Mouse (Mus musculus) embryonic facial prominence, embryonic 11.5 days (tissue): ENCODE results near the gene Sbno1. TPM values are rescaled to one million over a fixed set of nuclear protein-coding genes. Genes with fewer than 3 reads are reported as not detected.
A peak's percentile ranks its signal among the peaks of the same experiment; 100 is the strongest.

Experiments used
- ATAC-seq: fragments of 200-750 bp; cut with Nextera tagmentation; replicated peaks from 2 replicates; pipeline ENCODE4 v1.8.0; 2017; ENCODE audit warnings: low read depth; ENCODE audit not compliant: insufficient number of reproducible peaks, low FRiP score, low TSS enrichment
- DNase-seq: peaks from one replicate; pipeline ENCODE4 v3.0.0-alpha.2; 2015; ENCODE audit warnings: low spot score
- H3K27ac ChIP-seq: fragments of 300-500 bp; sonication (generic); replicated peaks from 2 replicates; pipeline ENCODE4 v1.5.1; 2014; ENCODE audit warnings: mild to moderate bottlenecking, low read depth, low read length, control low read depth
- H3K27me3 ChIP-seq: fragments of 300-500 bp; sonication (generic); 2 replicates; pipeline ENCODE4 v1.6.1; 2014; ENCODE audit warnings: mild to moderate bottlenecking, low read length, moderate library complexity, mixed read lengths; ENCODE audit not compliant: control insufficient read depth, insufficient read depth
- H3K36me3 ChIP-seq: fragments of 300-500 bp; sonication (generic); replicated peaks from 2 replicates; pipeline ENCODE4 v1.6.1; 2014; ENCODE audit warnings: low read depth, mild to moderate bottlenecking, low read length, moderate library complexity, mixed read lengths; ENCODE audit not compliant: control insufficient read depth, insufficient read depth
- H3K4me1 ChIP-seq: fragments of 300-500 bp; sonication (generic); 2 replicates; pipeline ENCODE4 v1.6.1; 2014; ENCODE audit warnings: low read length, mixed read lengths; ENCODE audit not compliant: control insufficient read depth, insufficient read depth
- H3K4me2 ChIP-seq: fragments of 300-500 bp; sonication (generic); 2 replicates; pipeline ENCODE4 v1.6.1; 2014; ENCODE audit warnings: low read depth, mild to moderate bottlenecking, control low read depth, low read length, moderate library complexity
- H3K4me3 ChIP-seq: fragments of 300-500 bp; sonication (generic); 2 replicates; pipeline ENCODE4 v1.5.1; 2014; ENCODE audit warnings: low read depth, low read length, control low read depth
- H3K9ac ChIP-seq: fragments of 300-500 bp; sonication (generic); replicated peaks from 2 replicates; pipeline ENCODE4 v1.6.1; 2014; ENCODE audit warnings: mild to moderate bottlenecking, control low read depth, low read length
- H3K9me3 ChIP-seq: fragments of 300-500 bp; sonication (generic); replicated peaks from 2 replicates; pipeline ENCODE4 v1.6.1; 2016; ENCODE audit warnings: mild to moderate bottlenecking, low read length, inconsistent platforms, mixed read lengths; ENCODE audit not compliant: control insufficient read depth
- WGBS: fragments of 180-500 bp; shearing (Covaris S2); extraction: QIAGEN DNeasy Blood & Tissue Kit; methylation state at CpG from one replicate; pipeline ENCODE4 v1.1.7; 2014; 5-methylcytosine and 5-hydroxymethylcytosine counted together
- polyA plus RNA-seq: library from polyadenylated mRNA; unstranded; fragments of >200 nt; fragmentation: Nextera tagmentation; extraction: Ambion mirVana; gene quantifications from 2 replicates; pipeline ENCODE4 v1.2.1, GENCODE M21; 2014

The Sbno1 gene
- polyA plus RNA-seq, 1 experiment from 2014 or later, result 74.5 TPM

DNA sequence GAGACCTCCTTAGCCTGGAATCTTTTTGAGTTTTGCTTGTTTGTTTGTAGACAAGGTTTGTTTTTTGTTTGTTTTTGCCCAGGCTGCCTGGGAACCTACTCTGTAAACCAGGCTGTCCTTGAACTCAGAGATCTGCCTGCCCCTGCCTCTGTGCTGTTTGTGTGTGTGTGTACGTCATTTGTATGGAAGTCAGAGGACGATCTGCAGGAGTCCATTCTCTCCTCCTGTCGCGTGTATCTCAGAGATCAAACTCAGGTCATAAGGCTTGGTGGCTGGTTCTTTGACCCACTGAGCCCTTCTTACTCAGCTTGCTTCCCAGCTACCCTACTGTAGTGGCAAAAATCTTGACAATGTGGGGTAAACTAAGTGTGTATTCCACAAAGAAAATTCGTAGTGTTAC is 12.9 kb upstream of the Sbno1 start:
- no peaks in the 10 kb centered on the region for H3K36me3 ChIP-seq
- no peaks in the 10 kb centered on the region for H3K27me3 ChIP-seq
- DNase-seq (no peak), ATAC-seq (no peak)
- 70% methylated on average over 5 of the region's 5 CpGs for WGBS
- H3K9ac ChIP-seq, result no peak overlapping the region
- no peak overlapping the region for H3K4me3 ChIP-seq
- peak overlapping the region; percentile 33 for H3K4me2 ChIP-seq
- H3K4me1 ChIP-seq, result no peaks in the 10 kb centered on the region
- H3K27ac ChIP-seq, result no peak overlapping the region
- H3K9me3 ChIP-seq, result no peaks in the 10 kb centered on the region

GRCm38 (mm10) chr5:124438229-124438628 is 12.4 kb upstream of the Sbno1 start:
- Histone ChIP-seq H3K4me2 (no peak overlapping the region), H3K9me3 (no peaks in the 10 kb centered on the region), H3K27me3 (no peaks in the 10 kb centered on the region), H3K4me3 (no peak overlapping the region), H3K4me1 (no peaks in the 10 kb centered on the region), H3K9ac (no peak overlapping the region), H3K36me3 (no peaks in the 10 kb centered on the region), H3K27ac (no peak overlapping the region)
- DNase-seq (no peak), ATAC-seq (no peak)
- WGBS, result 93% methylated on average over 5 of the region's 5 CpGs

DNA sequence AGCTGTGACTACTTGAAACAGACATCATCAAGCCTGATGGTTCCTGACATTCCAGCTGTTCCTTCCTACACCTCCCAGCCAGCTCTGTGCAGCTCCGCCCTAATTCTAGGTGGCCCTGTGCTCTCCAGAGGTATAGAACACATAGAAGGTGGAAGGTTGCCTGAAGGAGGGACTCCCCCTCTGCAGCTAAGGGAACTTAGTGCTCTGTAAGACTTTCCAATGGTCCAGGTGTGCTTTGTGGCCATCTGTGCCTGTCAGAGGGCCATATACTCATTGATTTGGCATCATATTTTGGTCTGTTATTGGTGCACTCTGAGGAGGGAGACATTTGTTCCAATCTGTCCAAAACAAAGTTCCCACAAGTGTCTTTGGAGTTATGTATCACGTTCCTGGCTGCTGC is 7.2 kb upstream of the Sbno1 start:
- no peaks in the 10 kb centered on the region for H3K36me3 ChIP-seq
- no peaks in the 10 kb centered on the region for H3K27me3 ChIP-seq
- no peaks in the 10 kb centered on the region for H3K4me1 ChIP-seq
- DNase-seq (no peak), ATAC-seq (no peak)
- no peaks in the 10 kb centered on the region for H3K9me3 ChIP-seq
- WGBS, result 57% methylated on average over 2 of the region's 2 CpGs
- no peak overlapping the region for H3K4me3 ChIP-seq
- H3K9ac ChIP-seq, result 0 out of 2 replicates have a peak overlapping the region, but pooled peaks have one; percentile 9
- no peak overlapping the region for H3K27ac ChIP-seq
- H3K4me2 ChIP-seq, result no peak overlapping the region

GRCm38 (mm10) chr5:124432398-124433012 is 6.7 kb upstream of the Sbno1 start:
- no peaks in the 10 kb centered on the region for H3K36me3 ChIP-seq
- ATAC-seq, result no peak
- no peak overlapping the region for H3K9ac ChIP-seq
- H3K4me2 ChIP-seq, result no peak overlapping the region
- peak; percentile 73 for DNase-seq
- no peaks in the 10 kb centered on the region for H3K9me3 ChIP-seq
- H3K27ac ChIP-seq, result no peak overlapping the region
- H3K27me3 ChIP-seq, result no peaks in the 10 kb centered on the region
- no peak overlapping the region for H3K4me3 ChIP-seq
- H3K4me1 ChIP-seq, result no peaks in the 10 kb centered on the region

GRCm38 (mm10) chr5:124426475-124427071 is 772 bp upstream of the Sbno1 start:
- H3K27me3 ChIP-seq, result no peaks in the 10 kb centered on the region
- ATAC-seq (0 out of 2 replicates have a peak, but pooled peaks have one; percentile 15), DNase-seq (no peak)
- no peak overlapping the region for H3K9ac ChIP-seq
- H3K4me1 ChIP-seq, result no peaks in the 10 kb centered on the region
- 93% methylated on average over 10 of the region's 10 CpGs for WGBS
- no peaks in the 10 kb centered on the region for H3K9me3 ChIP-seq
- H3K36me3 ChIP-seq, result no peaks in the 10 kb centered on the region
- no peak overlapping the region; the same call in 1 of the 2 replicates for H3K27ac ChIP-seq
- no peak overlapping the region; the same call in 1 of the 2 replicates for H3K4me2 ChIP-seq
- H3K4me3 ChIP-seq, result peak overlapping the region; percentile 98

DNA sequence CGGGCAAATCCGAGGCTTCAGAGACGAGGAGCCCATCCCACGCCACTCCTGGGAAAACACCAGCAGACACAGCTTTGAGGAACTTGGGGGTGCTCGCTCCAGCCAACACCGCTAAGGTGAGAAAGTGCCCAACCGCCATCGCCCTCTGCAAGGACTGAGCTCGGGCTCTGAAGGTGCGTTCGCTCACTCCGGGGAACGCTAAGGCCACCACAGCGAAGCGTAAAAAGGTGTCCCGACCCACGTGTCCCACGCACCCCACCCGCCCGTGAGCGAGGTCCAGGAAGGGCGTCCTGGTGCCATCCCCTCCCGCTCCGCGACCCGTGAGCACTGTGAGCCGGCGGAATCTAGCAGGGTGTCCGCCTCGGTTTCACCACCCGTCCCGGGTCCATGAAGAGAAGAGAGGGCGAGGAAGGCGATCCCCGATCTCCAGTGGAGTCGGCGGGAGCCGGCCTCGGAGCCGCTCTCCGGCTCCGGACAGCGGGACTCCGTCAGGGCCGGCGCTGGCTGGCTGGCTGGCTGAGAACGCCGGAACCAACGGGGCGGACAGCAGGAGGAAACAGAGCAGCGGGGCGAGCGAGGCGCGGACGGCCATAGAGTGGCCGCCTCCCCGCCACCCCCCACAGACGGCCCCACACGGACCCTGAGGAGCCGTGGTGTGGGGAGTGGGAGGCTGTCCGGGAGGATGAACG is 934 bp downstream of the Sbno1 start:
- DNase-seq (no peak), ATAC-seq (peak; percentile 70)
- Histone ChIP-seq H3K4me2 (peak overlapping the region; percentile 86), H3K36me3 (no peaks in the 10 kb centered on the region), H3K9me3 (no peaks in the 10 kb centered on the region), H3K4me3 (peak overlapping the region; percentile 98), H3K27ac (peak overlapping the region; percentile 54; the same call in 1 of the 2 replicates), H3K27me3 (no peaks in the 10 kb centered on the region), H3K4me1 (no peaks in the 10 kb centered on the region), H3K9ac (peak overlapping the region; percentile 91)
- under 1% methylated on average over 63 of the region's 63 CpGs for whole genome bisulfite sequencing

DNA sequence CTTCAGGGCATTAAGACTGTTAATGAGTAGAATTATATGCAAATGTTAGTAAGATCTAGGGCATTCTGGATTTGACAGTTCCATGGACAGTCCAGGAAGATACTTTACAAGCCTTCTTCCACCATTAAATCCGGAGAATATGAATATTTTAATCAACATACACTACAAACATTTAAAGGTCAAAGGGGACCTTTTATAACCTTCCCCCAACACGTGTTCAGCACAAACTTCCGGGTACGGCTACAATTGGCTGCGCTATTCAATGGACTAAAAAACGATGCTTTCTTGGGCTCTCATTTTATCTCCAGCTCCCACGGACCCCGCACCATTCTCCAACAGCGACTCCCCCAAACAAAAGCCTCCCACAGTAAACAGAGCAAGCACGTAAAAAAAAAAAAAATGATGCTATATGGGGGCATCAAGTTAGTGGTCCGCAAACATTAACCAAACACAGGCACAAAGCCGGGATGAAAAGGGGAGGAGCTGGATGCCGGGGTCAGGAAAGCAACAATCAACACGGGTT is 1.5 kb downstream of the Sbno1 start:
- Histone ChIP-seq H3K9ac (peak overlapping the region; percentile 91), H3K4me3 (peak overlapping the region; percentile 98), H3K27me3 (no peaks in the 10 kb centered on the region), H3K9me3 (no peaks in the 10 kb centered on the region), H3K4me2 (peak overlapping the region; percentile 86), H3K27ac (no peak overlapping the region), H3K4me1 (no peaks in the 10 kb centered on the region), H3K36me3 (no peaks in the 10 kb centered on the region)
- 2% methylated on average over 14 of the region's 14 CpGs for WGBS
- DNase-seq (peak; percentile 26), ATAC-seq (no peak)

DNA sequence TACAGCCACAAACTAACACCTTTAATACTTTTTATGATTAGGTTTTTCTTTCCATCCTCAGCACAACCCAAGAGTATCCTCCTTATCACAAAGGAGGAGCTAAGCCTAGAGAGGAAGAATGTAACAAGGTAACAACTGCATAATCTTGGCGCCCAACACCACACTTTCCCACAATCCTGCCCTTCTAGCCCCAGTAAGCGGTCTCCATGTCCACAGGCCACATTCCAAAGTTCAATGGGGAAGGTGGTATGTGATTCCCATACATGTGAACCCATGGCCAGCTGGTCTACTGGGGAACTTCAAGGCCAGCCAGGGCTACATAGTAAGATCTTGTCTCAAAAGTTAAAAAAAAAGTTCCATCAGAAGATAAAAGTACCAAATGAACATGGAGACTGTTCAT is 4.0 kb downstream of the Sbno1 start:
- Histone ChIP-seq H3K9ac (no peak overlapping the region), H3K4me1 (no peaks in the 10 kb centered on the region), H3K9me3 (no peaks in the 10 kb centered on the region), H3K4me3 (no peak overlapping the region), H3K27ac (no peak overlapping the region), H3K36me3 (no peaks in the 10 kb centered on the region), H3K27me3 (no peaks in the 10 kb centered on the region), H3K4me2 (no peak overlapping the region)
- ATAC-seq, result no peak
- DNase-seq, result no peak
- WGBS, result 93% methylated on average over 2 of the region's 2 CpGs
